Mouse (Mus musculus) stomach, postnatal 0 days (tissue): ENCODE measurements at regions not wholly inside any gene's neighbourhood (a gene's known extent, or its start where the extent isn't known, plus 50 kb on each side); places are given as distances from the start of the nearest gene placed in this dataset.

Source experiments
- CTCF ChIP-seq: IDR thresholded peaks from 2 replicates; pipeline ENCODE4 v1.5.1; 2016; ENCODE audit warnings: antibody characterized with exemption, low read depth, mild to moderate bottlenecking, moderate library complexity
- EP300 ChIP-seq: optimal IDR thresholded peaks from 2 replicates; pipeline ENCODE3; 2016; ENCODE audit warnings: antibody characterized with exemption

DNA sequence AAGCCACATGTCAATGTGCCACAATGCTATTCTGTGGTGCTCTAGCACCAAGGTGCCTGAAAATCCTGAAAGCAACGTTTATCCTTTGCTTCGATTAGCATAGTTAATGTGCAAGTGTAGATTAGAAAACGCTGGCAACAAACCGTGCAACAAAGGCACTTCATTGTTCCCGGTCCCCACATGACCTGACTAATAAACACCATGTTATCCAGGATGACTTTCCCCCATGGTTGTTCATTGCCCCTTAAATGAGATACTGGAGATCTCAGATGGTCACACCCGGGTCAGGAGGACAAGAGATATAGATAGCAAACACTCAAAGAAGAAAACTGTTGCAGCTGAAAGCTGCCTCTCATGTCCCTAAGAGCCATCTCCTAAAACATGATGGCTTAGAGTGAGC lies 180.3 kb downstream of the Btg1 start:
- TF ChIP-seq CTCF, result no peak
- TF ChIP-seq EP300, result no peak
